Mouse (Mus musculus): ENCODE data around the gene Litaf. TPM values are rescaled to one million over a fixed set of nuclear protein-coding genes. Genes with fewer than 3 reads are reported as not detected.

Gene Litaf
- polyA plus RNA-seq, 1 experiment, result 115 TPM

- Histone ChIP-seq H3K4me3 (ENCODE audit: extremely low read depth, insufficient read depth, insufficient read length) (no peak overlapping the region), H3K36me3 (ENCODE audit: control insufficient read depth, insufficient read depth, low read length) (peaks cover 1% of the 10 kb centered on the region; the same call in 1 of the 2 replicates), H3K4me1 (ENCODE audit: control insufficient read depth, insufficient read depth, insufficient read length) (peaks cover 16% of the 10 kb centered on the region; the same call in 1 of the 2 replicates), H3K27ac (ENCODE audit: insufficient read depth, low read length) (no peak overlapping the region), H3K27me3 (ENCODE audit: control insufficient read depth, insufficient read depth, low read length) (no peaks in the 10 kb centered on the region)
- TF ChIP-seq POLR2A (IDR thresholded peaks at IDR 0.05; ENCODE audit: low read depth, low read length) (no peak), CTCF (IDR thresholded peaks at IDR 0.05; ENCODE audit: extremely low read depth, insufficient read depth, insufficient read length, insufficient replicate concordance) (no peak)
- WGBS, result 85% methylated on average over 4 of the region's 4 CpGs
- DNase-seq (ENCODE audit: low read depth in 1 of 2, low spot score in 2 of 2), result no peak
These were observed 110.9 kb downstream of the Litaf start for GRCm38 (mm10) chr16:10955078-10955477.

GRCm38 (mm10) chr16:10952881-10953280 lies 113.1 kb downstream of the Litaf start:
- H3K4me1 ChIP-seq (ENCODE audit: control insufficient read depth, insufficient read depth, insufficient read length), result peaks cover 14% of the 10 kb centered on the region; the same call in 1 of the 2 replicates
- no peak overlapping the region for H3K4me3 ChIP-seq (ENCODE audit: extremely low read depth, insufficient read depth, insufficient read length)
- TF ChIP-seq POLR2A (IDR thresholded peaks at IDR 0.05; ENCODE audit: low read depth, low read length) (no peak), CTCF (IDR thresholded peaks at IDR 0.05; ENCODE audit: extremely low read depth, insufficient read depth, insufficient read length, insufficient replicate concordance) (no peak)
- no peak for DNase-seq (ENCODE audit: low read depth in 1 of 2, low spot score in 2 of 2)
- H3K36me3 ChIP-seq (ENCODE audit: control insufficient read depth, insufficient read depth, low read length), result no peaks in the 10 kb centered on the region
- no peaks in the 10 kb centered on the region for H3K27me3 ChIP-seq (ENCODE audit: control insufficient read depth, insufficient read depth, low read length)
- no peak overlapping the region for H3K27ac ChIP-seq (ENCODE audit: insufficient read depth, low read length)
- WGBS, result 93% methylated on average over 3 of the region's 3 CpGs

DNA sequence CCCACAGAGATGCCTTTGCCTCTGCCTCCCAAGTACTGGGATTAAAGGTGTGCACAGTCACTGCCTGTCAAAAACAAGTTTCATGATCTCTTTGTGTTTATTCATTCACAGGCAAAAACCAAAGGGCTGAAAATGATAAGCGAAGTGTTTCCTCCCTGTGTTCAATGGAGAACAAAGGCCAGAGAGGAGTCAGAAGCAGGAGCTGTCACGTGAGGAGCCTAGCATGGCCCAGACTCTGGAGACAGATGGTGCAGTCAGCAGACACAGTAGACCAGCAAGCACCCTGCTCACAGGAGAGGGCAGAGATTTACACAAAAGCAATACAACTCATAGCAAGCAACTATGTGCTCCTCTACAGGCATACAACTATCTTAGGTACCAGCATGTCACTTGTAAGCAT lies 113.9 kb downstream of the Litaf start:
- WGBS, result 68% methylated on average over 2 of the region's 2 CpGs
- H3K36me3 ChIP-seq (ENCODE audit: control insufficient read depth, insufficient read depth, low read length), result no peaks in the 10 kb centered on the region
- no peaks in the 10 kb centered on the region for H3K27me3 ChIP-seq (ENCODE audit: control insufficient read depth, insufficient read depth, low read length)
- DNase-seq (ENCODE audit: low read depth in 1 of 2, low spot score in 2 of 2), result no peak
- no peak overlapping the region for H3K4me3 ChIP-seq (ENCODE audit: extremely low read depth, insufficient read depth, insufficient read length)
- H3K27ac ChIP-seq (ENCODE audit: insufficient read depth, low read length), result no peak overlapping the region
- H3K4me1 ChIP-seq (ENCODE audit: control insufficient read depth, insufficient read depth, insufficient read length), result peaks cover 6% of the 10 kb centered on the region; the same call in 1 of the 2 replicates
- TF ChIP-seq CTCF (IDR thresholded peaks at IDR 0.05; ENCODE audit: extremely low read depth, insufficient read depth, insufficient read length, insufficient replicate concordance), result no peak
- no peak for TF ChIP-seq POLR2A (IDR thresholded peaks at IDR 0.05; ENCODE audit: low read depth, low read length)

DNA sequence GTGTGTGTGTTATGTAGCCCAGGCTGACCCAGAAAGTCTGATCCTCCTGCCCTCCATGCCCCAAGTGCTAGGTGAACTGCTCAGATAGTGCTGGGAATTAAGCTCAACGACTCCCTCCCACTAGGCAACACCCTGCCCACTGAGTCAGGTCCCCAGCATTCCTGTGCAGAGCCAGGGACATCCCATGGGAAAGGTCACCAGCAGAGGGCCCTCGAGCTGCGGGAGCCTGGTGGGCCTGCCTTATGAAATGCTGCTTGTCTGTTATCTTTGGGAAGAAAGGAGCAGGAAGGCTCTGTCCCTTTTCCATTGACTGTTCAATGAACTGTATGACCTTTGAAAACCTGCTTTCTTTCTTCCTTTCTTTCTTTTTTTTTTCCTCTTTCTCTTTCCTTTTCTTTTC lies 114.4 kb downstream of the Litaf start:
- Histone ChIP-seq H3K27me3 (ENCODE audit: control insufficient read depth, insufficient read depth, low read length) (no peaks in the 10 kb centered on the region), H3K36me3 (ENCODE audit: control insufficient read depth, insufficient read depth, low read length) (no peaks in the 10 kb centered on the region), H3K27ac (ENCODE audit: insufficient read depth, low read length) (no peak overlapping the region), H3K4me1 (ENCODE audit: control insufficient read depth, insufficient read depth, insufficient read length) (peaks cover under 1% of the 10 kb centered on the region; the same call in 1 of the 2 replicates), H3K4me3 (ENCODE audit: extremely low read depth, insufficient read depth, insufficient read length) (no peak overlapping the region)
- no peak for DNase-seq (ENCODE audit: low read depth in 1 of 2, low spot score in 2 of 2)
- TF ChIP-seq POLR2A (IDR thresholded peaks at IDR 0.05; ENCODE audit: low read depth, low read length), result no peak
- 67% methylated on average over 3 of the region's 3 CpGs for WGBS

DNA sequence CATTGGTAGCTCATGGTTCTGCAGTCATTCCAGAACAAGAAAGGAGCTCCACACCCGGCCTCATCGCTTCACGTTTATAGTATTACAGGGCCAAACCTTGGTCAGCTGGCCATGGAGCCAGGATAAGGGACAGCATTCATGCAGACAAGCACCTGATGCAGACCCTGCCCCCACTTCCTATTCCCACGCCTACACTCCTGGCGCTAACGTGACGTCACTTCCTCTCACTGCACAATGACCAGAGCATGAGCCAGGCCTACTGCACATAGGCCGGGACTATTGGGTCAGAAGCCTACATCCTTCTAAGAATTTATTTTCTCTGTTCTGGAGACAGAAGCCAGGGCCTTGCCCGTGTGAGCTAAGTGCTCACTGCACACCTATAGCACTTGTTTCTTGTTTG lies 115.4 kb downstream of the Litaf start:
- TF ChIP-seq POLR2A (IDR thresholded peaks at IDR 0.05; ENCODE audit: low read depth, low read length) (no peak), CTCF (IDR thresholded peaks at IDR 0.05; ENCODE audit: extremely low read depth, insufficient read depth, insufficient read length, insufficient replicate concordance) (no peak)
- 74% methylated on average over 9 of the region's 9 CpGs for WGBS
- Histone ChIP-seq H3K27ac (ENCODE audit: insufficient read depth, low read length) (no peak overlapping the region), H3K27me3 (ENCODE audit: control insufficient read depth, insufficient read depth, low read length) (no peaks in the 10 kb centered on the region), H3K36me3 (ENCODE audit: control insufficient read depth, insufficient read depth, low read length) (no peaks in the 10 kb centered on the region), H3K4me1 (ENCODE audit: control insufficient read depth, insufficient read depth, insufficient read length) (no peaks in the 10 kb centered on the region), H3K4me3 (ENCODE audit: extremely low read depth, insufficient read depth, insufficient read length) (no peak overlapping the region)
- DNase-seq (ENCODE audit: low read depth in 1 of 2, low spot score in 2 of 2), result no peak

DNA sequence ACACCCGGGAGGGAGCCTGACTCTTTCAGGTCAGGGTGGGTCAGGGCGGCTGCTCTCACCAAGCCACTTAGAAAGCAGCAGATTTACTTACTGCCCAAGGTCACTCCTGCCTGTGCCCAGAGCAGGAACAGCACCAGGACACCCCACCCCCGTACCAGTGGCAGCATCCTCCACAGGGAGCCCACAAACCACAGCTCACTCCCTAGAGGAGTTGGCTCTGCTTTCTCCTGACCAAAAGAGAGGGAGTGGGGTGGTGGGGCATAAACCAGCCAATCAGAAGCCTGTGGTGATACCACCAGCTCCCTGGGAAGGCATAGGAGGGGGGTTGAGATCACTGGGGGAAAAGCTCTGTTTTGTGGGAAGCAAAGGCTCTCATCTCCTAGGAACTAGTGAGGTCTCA lies 118.2 kb downstream of the Litaf start:
- Histone ChIP-seq H3K27ac (ENCODE audit: insufficient read depth, low read length) (no peak overlapping the region), H3K4me1 (ENCODE audit: control insufficient read depth, insufficient read depth, insufficient read length) (no peaks in the 10 kb centered on the region), H3K4me3 (ENCODE audit: extremely low read depth, insufficient read depth, insufficient read length) (no peak overlapping the region), H3K27me3 (ENCODE audit: control insufficient read depth, insufficient read depth, low read length) (no peaks in the 10 kb centered on the region), H3K36me3 (ENCODE audit: control insufficient read depth, insufficient read depth, low read length) (no peaks in the 10 kb centered on the region)
- DNase-seq (ENCODE audit: low read depth in 1 of 2, low spot score in 2 of 2), result no peak
- 57% methylated on average over 3 of the region's 3 CpGs for WGBS
- no peak for TF ChIP-seq CTCF (IDR thresholded peaks at IDR 0.05; ENCODE audit: extremely low read depth, insufficient read depth, insufficient read length, insufficient replicate concordance)
- no peak for TF ChIP-seq POLR2A (IDR thresholded peaks at IDR 0.05; ENCODE audit: low read depth, low read length)

DNA sequence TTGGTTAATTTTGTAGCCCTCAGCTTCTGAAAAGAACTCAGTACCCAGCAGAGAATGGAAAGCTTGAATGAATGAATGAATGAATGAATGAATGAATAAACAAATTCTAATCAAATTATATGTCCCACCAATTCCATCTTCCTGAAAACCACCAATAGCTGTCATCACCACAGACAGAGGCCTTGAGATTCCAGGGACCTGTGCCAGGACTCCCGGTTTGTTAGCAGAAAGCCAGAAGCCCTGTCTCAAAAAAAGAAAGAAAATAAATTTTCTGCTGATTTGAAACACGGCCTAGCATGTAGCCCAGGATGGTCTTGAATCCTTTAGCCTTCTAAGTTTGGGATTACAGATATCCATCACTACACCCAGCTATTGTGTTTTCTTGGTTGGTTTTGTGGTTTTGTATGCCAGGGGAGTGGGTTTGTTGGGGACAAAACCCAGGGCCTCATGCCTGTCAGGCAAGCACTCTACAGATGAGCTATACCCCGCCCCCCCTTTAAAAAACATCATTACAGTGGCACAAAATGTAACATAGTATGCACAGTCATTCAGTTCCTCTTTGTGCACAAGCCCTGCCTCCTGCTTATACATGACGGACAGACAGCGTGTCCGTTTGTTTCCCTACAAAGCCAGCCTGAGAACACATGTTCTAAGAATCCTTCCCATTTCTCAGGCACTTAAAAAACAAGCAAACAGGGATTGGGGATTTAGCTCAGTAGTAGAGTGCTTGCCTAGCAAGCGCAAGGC lies 120.4 kb downstream of the Litaf start:
- H3K36me3 ChIP-seq (ENCODE audit: control insufficient read depth, insufficient read depth, low read length), result no peaks in the 10 kb centered on the region
- no peak for DNase-seq (ENCODE audit: low read depth in 1 of 2, low spot score in 2 of 2)
- no peak for TF ChIP-seq CTCF (IDR thresholded peaks at IDR 0.05; ENCODE audit: extremely low read depth, insufficient read depth, insufficient read length, insufficient replicate concordance)
- TF ChIP-seq POLR2A (IDR thresholded peaks at IDR 0.05; ENCODE audit: low read depth, low read length), result no peak
- 43% methylated on average over 7 of the region's 7 CpGs for WGBS
- H3K27ac ChIP-seq (ENCODE audit: insufficient read depth, low read length), result no peak overlapping the region
- no peak overlapping the region for H3K4me3 ChIP-seq (ENCODE audit: extremely low read depth, insufficient read depth, insufficient read length)
- no peaks in the 10 kb centered on the region for H3K27me3 ChIP-seq (ENCODE audit: control insufficient read depth, insufficient read depth, low read length)
- H3K4me1 ChIP-seq (ENCODE audit: control insufficient read depth, insufficient read depth, insufficient read length), result no peaks in the 10 kb centered on the region
